Mouse (Mus musculus): ENCODE data around the gene Hltf. TPM values are rescaled to one million over a fixed set of nuclear protein-coding genes. Genes with fewer than 3 reads are reported as not detected.

Gene Hltf
- polyA plus RNA-seq (2017; shearing (Covaris generic)), result 80.4 TPM

DNA sequence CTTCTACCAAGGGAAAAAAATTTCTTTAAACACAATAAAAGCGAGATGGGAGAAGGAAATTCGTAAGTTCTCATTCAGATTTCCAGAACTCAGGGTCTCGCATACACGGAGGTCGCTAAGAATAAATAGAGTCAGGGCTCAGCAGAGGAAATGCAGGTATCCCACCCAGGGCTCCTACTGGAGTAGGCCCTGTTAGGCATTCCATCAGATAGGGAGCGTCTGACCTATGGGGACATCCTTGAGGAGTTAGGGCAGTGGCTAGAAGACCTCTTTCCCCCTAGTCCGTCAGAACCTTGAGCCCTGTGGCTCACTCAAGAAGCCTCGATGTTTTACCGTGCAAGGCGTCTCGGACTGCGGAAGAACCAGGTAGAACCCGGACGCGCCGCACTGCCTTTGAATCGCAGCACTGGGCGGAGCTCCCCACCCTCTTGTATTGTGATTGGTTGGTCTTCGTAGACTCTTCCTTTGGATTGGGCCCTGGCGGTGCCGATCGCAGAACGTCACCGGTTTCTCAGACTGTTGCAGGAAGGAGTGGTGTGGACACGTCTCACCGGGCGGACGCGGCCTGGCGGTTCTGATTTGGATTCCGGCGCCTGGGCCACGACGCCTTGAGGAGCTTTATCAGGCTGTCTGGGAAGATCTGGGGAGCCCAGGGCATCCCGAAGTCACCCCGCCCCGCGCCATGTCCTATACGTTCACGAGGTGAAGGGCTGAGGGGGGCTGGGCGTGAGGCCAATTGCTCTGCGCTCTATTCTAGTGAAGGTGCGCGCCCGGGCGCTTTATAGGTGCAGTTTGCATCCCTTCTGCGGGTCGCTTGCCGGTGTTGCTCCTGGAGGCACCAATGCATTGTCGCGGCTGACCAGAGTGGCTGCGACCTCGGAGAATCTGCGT lies at the start of gene Hltf:
Gene Hltf, plus strand, starts transcription at position 506 of the 891 bp plus-strand sequence.

DNA sequence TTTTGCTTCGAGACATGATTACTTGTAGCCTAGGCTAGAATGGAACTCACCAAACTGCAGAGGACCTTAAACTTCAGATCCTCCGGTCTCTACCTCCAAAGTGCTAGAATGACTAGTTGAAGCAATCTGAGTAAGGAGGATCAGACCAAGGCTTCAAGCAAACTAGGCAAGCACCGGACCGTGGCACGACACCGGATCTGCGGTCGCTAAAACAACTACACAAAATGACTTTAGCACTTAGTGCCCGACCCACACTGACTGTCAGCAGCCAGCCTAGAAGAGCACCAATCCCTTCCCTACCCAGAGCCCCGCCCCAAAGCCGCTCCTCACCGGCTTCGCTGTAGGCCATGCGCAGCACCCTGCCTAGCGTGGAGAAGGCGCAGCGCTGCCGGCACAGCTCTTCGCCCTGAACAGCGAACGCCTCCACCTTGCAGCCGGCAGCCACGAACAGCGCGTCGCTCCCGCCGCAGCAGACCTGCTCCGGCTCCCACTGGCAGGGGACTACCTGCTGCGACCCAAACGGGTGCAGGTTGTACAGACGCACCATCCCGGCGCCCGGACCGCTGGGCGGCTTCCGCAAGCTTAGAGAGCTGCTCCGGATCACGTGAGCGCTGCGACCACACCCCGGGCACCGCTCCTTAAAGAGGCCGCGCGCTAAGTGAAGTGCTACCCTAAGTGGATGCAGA lies 22.7 kb upstream of the Hltf start, which contains the start of gene Hps3:
Gene Hps3, minus strand, starts transcription at position 597 of the 686 bp plus-strand sequence.

DNA sequence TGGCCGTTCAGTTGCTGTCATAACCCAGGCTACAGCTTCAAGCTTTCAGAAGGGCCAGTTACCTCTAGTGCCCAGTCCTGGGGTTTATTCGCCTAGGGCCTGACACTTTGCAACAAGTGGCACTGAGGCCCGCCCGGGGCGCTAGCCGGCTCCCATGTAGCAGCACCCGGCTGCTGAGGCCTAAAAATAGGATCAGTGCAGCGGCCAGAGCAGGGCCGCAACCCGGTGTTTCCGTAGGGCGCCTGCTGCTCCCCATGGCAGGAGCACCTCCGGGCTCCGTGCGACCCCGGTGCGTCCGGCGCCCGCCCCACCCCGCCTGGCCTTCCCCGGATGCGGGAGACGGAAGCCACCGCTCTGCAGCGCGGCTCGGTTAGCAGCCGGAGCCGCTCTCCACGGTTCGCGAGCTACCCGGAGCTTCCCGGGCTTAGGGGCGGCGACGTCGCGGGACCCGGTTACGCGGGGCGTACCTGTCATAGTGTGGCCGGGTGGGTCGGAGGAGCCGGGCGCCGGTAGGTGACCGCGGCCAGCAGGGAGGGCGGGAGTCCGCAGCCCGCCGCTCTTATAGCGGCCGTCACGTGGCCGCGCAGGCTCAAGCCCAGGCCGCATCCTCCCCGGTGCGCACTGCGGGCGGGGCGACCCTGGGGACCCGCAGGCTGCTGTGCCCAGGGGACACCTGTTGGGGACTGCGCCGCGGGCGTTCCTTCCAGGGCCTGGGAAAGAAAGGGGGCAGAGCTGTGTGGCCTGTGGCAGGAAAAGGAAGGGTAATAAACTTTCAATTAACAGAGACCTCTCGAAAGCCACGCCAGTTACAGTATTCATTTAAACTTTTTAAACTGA lies 97.1 kb downstream of the Hltf start, which contains the start of gene Gyg:
Gene Gyg, minus strand, starts transcription at position 787 of the 837 bp plus-strand sequence.

Other genes starting within 250 kb of the Hltf start
- 0.65 TPM for gene Cp, start 100.8 kb upstream of the Hltf start, polyA plus RNA-seq (2017; shearing (Covaris generic))
- gene Hps3, start 22.5 kb upstream of the Hltf start, polyA plus RNA-seq (2017; shearing (Covaris generic)), result 44.5 TPM
- gene Gyg, start 97.5 kb downstream of the Hltf start, polyA plus RNA-seq (2017; shearing (Covaris generic)), result 68.7 TPM
- gene Cpa3, start 184.4 kb downstream of the Hltf start, polyA plus RNA-seq (2017; shearing (Covaris generic)), result 0.18 TPM
- not detected for gene Cpb1, start 217.9 kb downstream of the Hltf start, polyA plus RNA-seq (2017; shearing (Covaris generic))